Mouse (Mus musculus) testis, postnatal 10 days (tissue): ENCODE measurements around the gene Btg1.

ENCODE experiments used
- DNase-seq: peaks from one replicate; pipeline ENCODE4 v3.0.0; 2021; ENCODE audit warnings: low spot score

The Btg1 gene

GRCm38 (mm10) chr10:96663739-96664430 lies 47.1 kb downstream of the Btg1 start:
- DNase-seq: no peak
